Mouse (Mus musculus) adrenal gland, adult (tissue): ENCODE results near the gene Rnf181.

Experiments used
- DNase-seq, 2 experiments: peaks; one replicate each; pipeline ENCODE4 v3.0.0; 2022 to 2023; ENCODE audit warnings: low spot score in 1 of 2; ENCODE audit not compliant: inconsistent age in 2 of 2

Gene Rnf181

DNA sequence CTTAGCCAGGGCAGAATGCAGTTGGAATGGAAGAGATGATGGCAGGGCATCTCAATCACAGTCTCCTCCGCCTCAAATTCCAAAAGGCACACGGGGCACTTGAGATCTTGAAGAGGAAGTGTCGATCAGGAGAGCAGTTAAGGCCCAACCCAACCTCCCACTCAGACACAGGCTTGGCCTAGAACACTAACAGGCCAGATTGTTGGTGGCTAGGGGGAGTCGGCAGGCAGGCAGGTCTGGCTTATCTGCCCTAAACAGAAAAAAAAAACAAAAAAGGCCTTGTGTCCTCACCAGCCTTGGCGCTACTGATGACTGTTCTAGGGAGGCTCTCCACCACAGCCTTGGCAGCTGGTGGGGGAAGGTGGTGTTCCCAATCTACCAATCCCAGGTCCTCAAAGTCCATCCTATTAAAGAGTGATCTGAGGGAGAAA, 5.6 kb downstream of the Rnf181 start:
- peak; percentile 81 to 91 for DNase-seq

DNA sequence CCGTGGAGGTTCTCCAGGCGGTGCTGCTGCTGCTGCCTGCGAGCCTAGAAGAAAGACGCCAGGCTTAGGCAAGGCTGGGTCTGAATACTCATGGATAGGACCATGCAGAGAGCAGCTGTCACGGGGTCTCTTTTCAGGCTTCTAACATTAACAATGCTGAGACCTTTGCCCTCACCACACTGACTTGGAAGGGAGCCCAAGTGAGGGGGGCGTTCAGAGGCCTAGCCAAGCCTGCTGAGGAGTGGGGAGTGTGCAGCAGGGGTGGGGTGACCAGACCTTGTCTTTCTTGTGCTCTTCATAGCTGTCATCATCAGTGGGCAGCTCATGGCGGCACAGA, 6.2 kb downstream of the Rnf181 start:
- DNase-seq = peak in 1 of 2 experiments; percentile 76

- peak; percentile 52 to 80 for DNase-seq
These were observed 6.7 kb downstream of the Rnf181 start for GRCm38 (mm10) chr6:72359891-72360598.

DNA sequence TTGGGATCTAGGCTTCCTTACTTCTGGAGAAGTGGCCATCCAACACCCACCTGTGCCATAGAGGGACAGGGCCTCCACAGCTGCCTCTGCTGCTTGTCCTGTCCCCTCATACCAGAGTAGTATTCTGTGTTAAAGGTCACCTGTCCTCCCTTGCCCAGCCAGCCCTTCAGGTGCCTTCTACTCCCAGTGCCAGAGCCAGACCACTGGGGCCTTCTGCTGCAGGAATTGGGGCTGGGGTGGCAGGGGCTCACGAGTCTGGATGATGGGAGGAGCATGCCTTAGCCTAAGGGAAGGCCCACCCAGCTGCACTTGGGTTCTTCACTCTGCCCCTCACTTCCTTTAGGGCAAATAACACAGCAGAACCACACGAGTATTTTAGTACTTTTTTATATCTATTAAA, 7.4 kb downstream of the Rnf181 start:
- DNase-seq = no peak

DNA sequence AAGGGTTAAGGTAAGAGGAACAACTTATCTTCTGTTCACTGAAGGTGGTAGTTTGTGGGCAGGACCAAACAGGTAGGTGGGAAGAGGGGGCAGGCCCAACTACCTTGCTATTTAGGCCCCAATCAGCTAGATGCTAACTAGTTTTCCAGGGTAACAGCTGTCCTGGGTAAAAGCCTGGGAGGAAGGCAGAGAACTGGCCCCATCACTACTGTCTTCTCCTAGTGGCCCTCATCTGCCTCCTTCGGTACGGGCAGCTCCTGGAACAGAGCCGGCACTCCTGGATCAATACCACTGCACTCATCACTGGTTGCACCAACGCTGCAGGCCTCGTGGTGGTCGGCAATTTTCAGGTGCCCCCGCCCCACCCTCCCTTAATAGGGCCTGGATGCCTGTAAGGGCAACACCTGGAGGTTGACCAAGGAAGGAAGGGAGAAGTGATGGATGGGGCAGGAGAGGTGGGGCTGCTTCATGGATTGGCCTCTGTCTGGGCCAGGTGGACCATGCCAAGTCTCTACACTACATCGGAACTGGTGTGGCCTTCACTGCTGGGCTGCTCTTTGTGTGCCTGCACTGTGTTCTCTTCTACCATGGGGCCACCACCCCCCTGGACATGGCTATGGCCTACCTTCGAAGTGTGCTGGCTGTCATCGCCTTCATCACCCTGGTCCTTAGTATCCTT, 8.5 kb downstream of the Rnf181 start:
- DNase-seq = peak in 1 of 2 experiments; percentile 50

- DNase-seq = peak in 1 of 2 experiments; percentile 52
These were observed 9.3 kb downstream of the Rnf181 start for GRCm38 (mm10) chr6:72357164-72358079.

- DNase-seq = peak; percentile 46 to 71
These were observed 10.7 kb downstream of the Rnf181 start for GRCm38 (mm10) chr6:72356001-72356532.

DNA sequence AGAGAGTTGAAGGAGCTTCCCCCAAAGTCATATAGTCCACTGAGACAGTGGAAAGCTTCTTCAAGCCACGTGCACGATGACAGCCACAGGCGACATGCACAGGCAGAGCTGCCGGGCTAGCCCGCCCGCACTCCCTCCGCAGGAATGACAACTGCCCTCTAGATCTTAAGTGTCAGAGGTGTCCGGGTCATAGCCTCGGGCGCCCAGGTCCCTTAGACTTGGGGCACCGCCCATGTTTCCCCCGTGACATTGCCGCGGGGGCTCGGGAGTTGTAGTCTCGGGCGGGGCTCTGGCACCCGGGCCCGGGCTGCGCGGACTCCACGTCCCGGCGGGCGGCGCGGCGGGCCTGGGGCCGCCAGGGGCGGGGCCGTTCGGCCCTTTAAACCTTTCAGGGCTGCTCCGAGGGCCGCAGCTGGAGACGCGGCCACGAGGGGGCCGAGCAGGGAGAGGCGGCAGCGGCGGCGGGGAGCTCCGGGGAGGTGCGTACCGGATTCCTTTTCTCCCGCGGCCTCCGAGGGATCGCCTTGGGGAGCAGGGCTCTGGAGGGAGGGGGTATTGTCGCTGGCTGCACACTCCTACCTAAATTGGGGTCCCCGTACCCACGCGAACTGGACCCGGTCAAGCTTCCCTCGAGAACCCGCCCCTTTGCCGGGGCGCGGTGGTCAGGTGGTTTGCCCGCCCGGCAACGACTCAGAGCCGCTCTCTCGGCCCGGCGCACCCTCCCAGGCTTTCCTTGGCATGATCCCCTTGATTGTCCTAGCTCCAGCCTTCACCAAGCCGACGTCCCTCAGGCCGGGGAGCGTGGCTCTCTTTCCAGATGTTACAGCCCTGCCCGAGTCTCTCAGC, 11.5 kb downstream of the Rnf181 start, which contains the start of gene Tmem150a:
Gene Tmem150a, plus strand, starts transcription at position 382 of the 846 bp plus-strand sequence.
- DNase-seq = peak; percentile 92 to 96

- DNase-seq = peak in 1 of 2 experiments; percentile 46
These were observed 12.7 kb downstream of the Rnf181 start for GRCm38 (mm10) chr6:72354025-72354424.

DNA sequence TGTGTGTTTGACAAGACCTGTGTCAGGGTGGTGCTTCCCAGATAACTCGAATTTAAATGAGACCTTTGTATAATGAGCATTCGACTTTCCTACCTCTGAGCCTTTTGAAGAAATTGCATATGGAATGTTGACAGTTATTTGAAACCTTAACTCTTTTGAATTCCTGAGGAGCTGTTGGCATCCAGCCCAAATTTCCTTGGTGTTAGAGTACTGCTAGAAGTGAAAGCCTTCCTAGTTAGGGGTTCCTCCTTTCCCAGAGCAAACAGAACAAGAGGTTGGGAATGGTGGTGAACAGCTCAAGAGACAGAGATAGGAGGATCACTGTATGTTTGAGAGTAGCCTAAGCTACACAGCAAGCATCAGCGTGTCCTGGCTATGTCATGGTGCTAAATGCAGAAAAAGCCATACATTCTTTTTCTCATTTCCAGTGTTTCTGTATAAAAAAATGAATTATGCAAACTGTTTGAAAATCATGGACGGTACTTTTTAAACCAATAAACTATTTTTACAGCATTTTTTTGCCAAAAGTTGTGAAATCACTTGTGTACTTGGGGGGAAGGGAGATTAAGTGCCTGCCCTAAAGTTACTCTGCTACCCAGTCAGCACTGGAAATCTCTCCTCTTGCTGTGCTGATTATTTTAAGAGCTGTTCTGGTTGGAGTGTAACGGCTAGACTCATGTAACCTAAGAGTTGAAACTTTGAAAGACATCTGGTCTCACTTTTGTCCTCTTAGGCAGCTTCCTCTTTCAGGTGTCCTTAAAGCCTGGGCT, 13.9 kb downstream of the Rnf181 start:
- DNase-seq = peak in 1 of 2 experiments; percentile 65

- DNase-seq = no peak
These were observed 16.5 kb downstream of the Rnf181 start for GRCm38 (mm10) chr6:72350214-72350613.

DNA sequence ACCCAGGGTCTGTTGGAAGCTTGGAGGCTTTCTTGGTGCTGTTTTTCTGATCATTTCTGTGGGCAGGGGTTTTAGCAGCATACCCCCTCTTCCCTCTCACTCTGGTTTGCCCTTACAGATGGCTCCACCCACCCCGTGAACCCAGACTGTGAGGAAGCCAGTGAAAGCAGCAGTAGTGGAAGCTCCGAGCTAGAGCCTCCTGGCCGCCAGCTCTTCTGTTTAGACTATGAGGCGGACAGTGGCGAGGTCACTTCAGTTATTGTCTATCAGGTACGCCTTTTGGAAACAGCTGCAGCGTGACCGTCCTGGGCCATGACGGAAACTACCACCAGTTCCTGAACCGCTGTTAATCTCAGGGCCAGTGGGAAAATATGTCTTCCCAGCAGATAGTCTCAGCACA, 18.3 kb downstream of the Rnf181 start:
- peak; percentile 36 to 58 for DNase-seq

GRCm38 (mm10) chr6:72347166-72347941, 19.4 kb downstream of the Rnf181 start, which contains the start of gene 0610030E20Rik:
0610030E20Rik (plus strand) TSS chr6:72347317.
- peak; percentile 85 to 94 for DNase-seq

DNA sequence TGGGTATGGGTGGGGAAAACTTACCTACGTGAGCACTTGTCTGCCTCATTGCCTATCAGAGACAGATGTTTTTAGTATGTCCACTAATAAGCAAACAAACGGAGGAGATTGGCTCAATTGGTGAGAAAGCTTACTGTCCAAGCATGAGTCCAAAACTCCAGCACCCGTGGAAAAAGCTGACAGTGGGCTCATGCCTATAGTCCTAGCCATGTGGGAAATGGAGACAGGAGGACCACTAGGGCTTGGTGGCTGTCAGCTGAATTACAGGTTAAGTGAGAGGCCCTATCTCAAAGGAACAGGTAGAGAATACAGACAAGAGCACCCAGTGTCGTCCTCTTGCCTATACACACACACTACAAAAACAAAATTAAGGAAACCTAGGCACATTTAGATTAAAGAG, 20.5 kb downstream of the Rnf181 start:
- DNase-seq = peak in 1 of 2 experiments; percentile 48

DNA sequence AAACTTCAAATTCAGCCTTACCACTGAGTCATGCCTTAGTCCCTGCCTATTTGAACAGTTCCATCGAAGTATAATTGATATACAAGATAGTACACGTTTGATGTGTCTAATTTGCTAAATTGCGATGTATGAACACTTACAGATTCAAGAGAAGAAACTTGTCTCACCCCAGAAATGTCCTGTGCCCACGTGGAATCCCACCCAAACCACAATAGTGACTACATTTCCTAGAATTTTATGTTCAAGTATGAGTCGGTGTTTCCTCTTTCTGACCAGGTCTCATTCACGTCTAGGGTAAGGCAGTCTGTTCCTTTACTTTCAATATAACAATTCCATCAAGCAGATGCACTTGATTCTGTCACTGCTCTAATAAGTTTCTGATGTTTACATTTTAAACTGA, 21.1 kb downstream of the Rnf181 start:
- no peak for DNase-seq

- DNase-seq = peak; percentile 94 to 98
These were observed 21.6 kb downstream of the Rnf181 start, which contains the start of gene Usp39 for GRCm38 (mm10) chr6:72345074-72345567. Usp39 (minus strand) TSS chr6:72345184.

DNA sequence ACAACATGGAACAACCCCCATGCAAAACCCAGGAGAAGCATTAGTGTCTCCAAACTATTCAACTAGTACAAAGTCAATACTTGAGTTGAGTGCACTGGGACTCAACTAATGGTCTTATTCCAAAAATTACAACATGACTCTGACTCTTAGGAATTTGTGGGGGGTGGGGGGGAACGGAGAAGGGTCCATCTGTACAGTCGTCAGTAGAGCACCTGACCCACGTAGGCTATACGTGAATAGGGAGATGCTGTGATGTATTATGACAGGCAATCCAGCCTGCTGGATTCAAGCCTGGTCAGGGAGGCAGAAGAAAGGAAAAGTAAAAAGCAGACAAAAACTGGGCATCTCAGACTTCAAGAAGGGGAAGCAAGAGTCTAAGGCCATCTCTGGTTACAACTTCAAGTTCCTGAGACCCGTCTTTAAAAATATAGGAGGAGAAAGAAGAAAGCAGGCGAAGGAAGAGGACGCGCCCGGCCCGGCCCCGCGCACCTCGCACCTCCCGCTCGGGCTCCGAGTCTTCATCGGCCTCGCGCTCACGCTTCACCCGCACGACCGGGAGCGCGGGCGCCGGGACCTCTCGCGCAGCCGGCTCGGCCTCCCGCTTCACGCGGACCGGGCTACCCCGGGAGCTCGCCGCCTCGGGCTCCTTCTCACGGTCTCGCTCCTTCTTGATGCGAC, 22.2 kb downstream of the Rnf181 start:
- DNase-seq = no peak

- no peak for DNase-seq
These were observed 26.3 kb downstream of the Rnf181 start for GRCm38 (mm10) chr6:72340481-72340880.
